Mouse (Mus musculus): ENCODE measurements around the gene Tas2r114.

Gene Tas2r114

GRCm38 (mm10) chr6:131689963-131690362, at the start of gene Tas2r114:
Gene Tas2r114 (minus strand): TSS chr6:131690063.
- in situ Hi-C loops (cut with MboI; ENCODE audit: low pct_unique_long_range_greater_than_20kb in 1 of 2, low sequenced_read_pairs in 2 of 2, unreplicated experiment in 1 of 2), result no loop called here

GRCm38 (mm10) chr6:131712803-131713202, 22.9 kb upstream of the Tas2r114 start:
- in situ Hi-C loops (cut with MboI; ENCODE audit: low pct_unique_long_range_greater_than_20kb in 1 of 2, low sequenced_read_pairs in 2 of 2, unreplicated experiment in 1 of 2), result no loop called here

GRCm38 (mm10) chr6:131687395-131687794, 2.5 kb downstream of the Tas2r114 start, which contains the start of gene Tas2r105:
Gene Tas2r105 (minus strand): TSS chr6:131687495.
- in situ Hi-C loops (cut with MboI; ENCODE audit: low pct_unique_long_range_greater_than_20kb in 1 of 2, low sequenced_read_pairs in 2 of 2, unreplicated experiment in 1 of 2), result no loop called here

GRCm38 (mm10) chr6:131685644-131686043, 4.2 kb downstream of the Tas2r114 start, which contains the start of gene Tas2r104:
Gene Tas2r104 (minus strand): TSS chr6:131685744.
- in situ Hi-C loops (cut with MboI; ENCODE audit: low pct_unique_long_range_greater_than_20kb in 1 of 2, low sequenced_read_pairs in 2 of 2, unreplicated experiment in 1 of 2), result no loop called here

GRCm38 (mm10) chr6:131678786-131679185, 11.1 kb downstream of the Tas2r114 start, which contains the start of gene Tas2r106:
Gene Tas2r106 (minus strand): TSS chr6:131678886.
- in situ Hi-C loops (cut with MboI; ENCODE audit: low pct_unique_long_range_greater_than_20kb in 1 of 2, low sequenced_read_pairs in 2 of 2, unreplicated experiment in 1 of 2), result no loop called here

- in situ Hi-C loops (cut with MboI; ENCODE audit: low pct_unique_long_range_greater_than_20kb in 1 of 2, low sequenced_read_pairs in 2 of 2, unreplicated experiment in 1 of 2), result no loop called here
Observed at GRCm38 (mm10) chr6:131660049-131660448, 29.8 kb downstream of the Tas2r114 start, which contains the start of gene Tas2r107. Gene Tas2r107 (minus strand): TSS chr6:131660149.

Measured in mouse embryonic stem cell (cell line).